Mouse (Mus musculus) liver, embryonic 14.5 days (tissue): ENCODE results near the gene Cspg5.

Experiments
- CTCF ChIP-seq: IDR thresholded peaks from 2 replicates; pipeline ENCODE4 v1.5.1; 2016; ENCODE audit warnings: antibody characterized with exemption, low read depth, control low read depth
- EP300 ChIP-seq: IDR thresholded peaks from 2 replicates; pipeline ENCODE4 v1.6.1; 2016; ENCODE audit warnings: antibody characterized with exemption, low read depth

DNA sequence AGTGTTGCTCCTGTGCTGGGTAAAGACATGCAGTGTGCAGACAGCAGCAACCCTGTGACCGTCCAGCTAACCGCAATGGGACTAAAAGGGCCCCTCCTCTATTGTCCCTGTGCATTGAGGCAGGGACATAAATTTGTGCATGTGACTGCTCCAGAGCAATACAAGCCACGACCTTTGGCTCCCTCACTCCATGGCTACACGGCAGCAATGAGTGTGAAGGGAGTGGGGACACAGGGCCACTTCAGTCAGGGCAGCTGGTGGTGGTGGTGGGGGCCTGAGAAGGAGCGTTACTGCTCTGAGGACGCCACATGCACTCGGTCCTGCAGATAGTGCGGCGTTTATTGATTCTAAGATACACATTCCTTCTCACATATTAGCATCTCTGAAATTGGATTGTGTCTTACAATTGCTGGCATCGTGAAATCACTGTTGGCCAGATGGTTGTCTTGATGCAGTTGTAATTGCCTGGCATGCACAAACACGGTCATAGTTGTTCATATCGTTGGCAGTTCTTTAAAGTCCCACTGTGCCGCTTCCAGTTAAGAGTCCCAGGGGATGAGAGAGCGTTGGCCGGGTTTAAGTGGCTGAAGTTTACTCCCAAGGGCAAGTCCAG lies 11.9 kb downstream of the Cspg5 start:
- TF ChIP-seq CTCF = no peak
- TF ChIP-seq EP300 = no peak
